Mouse (Mus musculus) left cerebral cortex, adult 6 months (tissue): ENCODE measurements around the gene Gm21767. TPM values are rescaled to one million over a fixed set of nuclear protein-coding genes. Genes with fewer than 3 reads are reported as not detected.

Experiments
- long read RNA-seq, 2 experiments: library from polyadenylated mRNA; unstranded; transcript quantifications; one replicate each; pipeline ENCODE4 v2.0.0; 2019 to 2020
- polyA plus RNA-seq: library from polyadenylated mRNA; unstranded; fragments of <200 nt; fragmentation: Nextera tagmentation; gene quantifications from 2 replicates; pipeline ENCODE4 v1.2.3, GENCODE M21; 2021

The Gm21767 gene
- polyA plus RNA-seq: not detected in 2 replicates
- long read RNA-seq, experiment 1: 0 reads
- long read RNA-seq, experiment 2: 0 reads

DNA sequence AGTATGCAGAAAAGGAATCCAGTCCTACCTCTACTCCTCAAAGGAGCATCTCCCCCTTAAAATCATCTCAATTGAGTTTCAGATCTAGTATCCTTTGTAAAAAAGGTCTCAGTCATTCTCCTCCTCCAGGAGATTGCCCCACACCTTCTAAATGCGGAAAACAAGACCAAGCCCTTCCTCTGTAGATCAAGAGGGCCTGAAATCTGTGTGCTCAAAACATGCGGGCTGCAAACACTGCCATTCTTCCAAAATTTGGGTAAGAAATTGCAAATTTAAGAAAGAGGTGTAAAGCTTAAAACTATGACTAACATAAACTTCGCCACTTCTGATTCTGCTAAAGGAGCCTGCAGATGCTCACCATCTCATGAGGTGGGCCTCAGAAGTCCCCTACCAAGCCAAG is at the start of gene Gm21767:
Gene Gm21767 (plus strand): TSS at position 301 of the 400 bp plus-strand sequence.

